Mouse (Mus musculus): ENCODE results near the gene C87436. TPM values are rescaled to one million over a fixed set of nuclear protein-coding genes. Genes with fewer than 3 reads are reported as not detected.

Gene C87436
- total RNA-seq, 2 experiments from 2014 or later, result 7.5 to 8.0 TPM

GRCm38 (mm10) chr6:86493469-86494263 is 55.5 kb downstream of the C87436 start:
- Histone ChIP-seq H3K4me3 (peak overlapping the region; percentile 15; the same call in 1 of the 2 replicates), H3K27ac (peak overlapping the region; percentile 28)
- intact Hi-C loops (cut with DNase I), result no loop called here
- TF ChIP-seq CTCF (IDR thresholded peaks at IDR 0.05), result no peak
- DNase-seq, result no peak

- DNase-seq, result no peak
- Histone ChIP-seq H3K4me3 (no peak overlapping the region), H3K27ac (no peak overlapping the region)
- intact Hi-C loops (cut with DNase I), result no loop called here
- TF ChIP-seq CTCF (IDR thresholded peaks at IDR 0.05), result peak; percentile 45
These were observed 56.6 kb downstream of the C87436 start for GRCm38 (mm10) chr6:86494767-86495166.

GRCm38 (mm10) chr6:86495661-86496060 is 57.5 kb downstream of the C87436 start:
- no peak overlapping the region for H3K4me3 ChIP-seq
- no peak for TF ChIP-seq CTCF (IDR thresholded peaks at IDR 0.05)
- no peak for DNase-seq
- H3K27ac ChIP-seq, result peak overlapping the region; percentile 48; the same call in 1 of the 2 replicates
- intact Hi-C loops (cut with DNase I), result no loop called here

- no peak for DNase-seq
- no peak for TF ChIP-seq CTCF (IDR thresholded peaks at IDR 0.05)
- peak overlapping the region; percentile 86 for H3K27ac ChIP-seq
- peak overlapping the region; percentile 69 for H3K4me3 ChIP-seq
- intact Hi-C loops (cut with DNase I), result no loop called here
These were observed 58.0 kb downstream of the C87436 start for GRCm38 (mm10) chr6:86496127-86496526.

GRCm38 (mm10) chr6:86496585-86496984 is 58.4 kb downstream of the C87436 start:
- Histone ChIP-seq H3K27ac (peak overlapping the region; percentile 86), H3K4me3 (peak overlapping the region; percentile 69)
- TF ChIP-seq CTCF (IDR thresholded peaks at IDR 0.05), result no peak
- intact Hi-C loops (cut with DNase I), result no loop called here
- no peak for DNase-seq

GRCm38 (mm10) chr6:86497071-86497815 is 59.1 kb downstream of the C87436 start:
- H3K4me3 ChIP-seq, result peak overlapping the region; percentile 69
- intact Hi-C loops (cut with DNase I), result no loop called here
- H3K27ac ChIP-seq, result peak overlapping the region; percentile 86
- peak; percentile 31; the same call in 1 of the 2 replicates for TF ChIP-seq CTCF (IDR thresholded peaks at IDR 0.05)
- DNase-seq, result peak; percentile 50

GRCm38 (mm10) chr6:86497942-86498732 is 60.0 kb downstream of the C87436 start:
- DNase-seq, result no peak
- intact Hi-C loops (cut with DNase I), result no loop called here
- no peak for TF ChIP-seq CTCF (IDR thresholded peaks at IDR 0.05)
- peak overlapping the region; percentile 69 for H3K4me3 ChIP-seq
- H3K27ac ChIP-seq, result peak overlapping the region; percentile 86

GRCm38 (mm10) chr6:86499571-86500109 is 61.5 kb downstream of the C87436 start:
- intact Hi-C loops (cut with DNase I), result no loop called here
- no peak overlapping the region for H3K27ac ChIP-seq
- no peak for TF ChIP-seq CTCF (IDR thresholded peaks at IDR 0.05)
- DNase-seq, result no peak
- no peak overlapping the region for H3K4me3 ChIP-seq

- no peak for TF ChIP-seq CTCF (IDR thresholded peaks at IDR 0.05)
- Histone ChIP-seq H3K4me3 (no peak overlapping the region), H3K27ac (no peak overlapping the region; the same call in 1 of the 2 replicates)
- DNase-seq, result no peak
- intact Hi-C loops (cut with DNase I), result no loop called here
These were observed 65.3 kb downstream of the C87436 start for GRCm38 (mm10) chr6:86503513-86503912.

GRCm38 (mm10) chr6:86505671-86506070 is 67.5 kb downstream of the C87436 start:
- Histone ChIP-seq H3K4me3 (no peak overlapping the region), H3K27ac (no peak overlapping the region)
- intact Hi-C loops (cut with DNase I), result no loop called here
- DNase-seq, result no peak
- no peak for TF ChIP-seq CTCF (IDR thresholded peaks at IDR 0.05)

GRCm38 (mm10) chr6:86506309-86506708 is 68.1 kb downstream of the C87436 start:
- H3K4me3 ChIP-seq, result no peak overlapping the region
- no peak overlapping the region for H3K27ac ChIP-seq
- no peak for TF ChIP-seq CTCF (IDR thresholded peaks at IDR 0.05)
- DNase-seq, result no peak
- intact Hi-C loops (cut with DNase I), result no loop called here

- intact Hi-C loops (cut with DNase I), result no loop called here
- Histone ChIP-seq H3K27ac (no peak overlapping the region), H3K4me3 (no peak overlapping the region)
- DNase-seq, result no peak
- TF ChIP-seq CTCF (IDR thresholded peaks at IDR 0.05), result no peak
These were observed 68.9 kb downstream of the C87436 start for GRCm38 (mm10) chr6:86507116-86507515.
